Mouse (Mus musculus) E14TG2a.4 (cell line): ENCODE data around the gene Gprc5c.
A peak's percentile ranks its signal among the peaks of the same experiment; 100 is the strongest.

ENCODE experiments used
- H3K27me3 ChIP-seq: 2 replicates; pipeline ENCODE4 v1.6.1; 2014; ENCODE audit warnings: low read length, control low read depth; ENCODE audit not compliant: insufficient read depth
- H3K36me3 ChIP-seq: 2 replicates; pipeline ENCODE4 v1.6.1; 2014; ENCODE audit warnings: low read length, control low read depth; ENCODE audit not compliant: insufficient read depth
- H3K4me1 ChIP-seq: replicated peaks from 2 replicates; pipeline ENCODE4 v1.6.1; 2014; ENCODE audit warnings: low read depth, low read length, control low read depth
- H3K4me3 ChIP-seq: replicated peaks from 2 replicates; pipeline ENCODE4 v1.5.1; 2014; ENCODE audit warnings: mild to moderate bottlenecking, low read length
- H3K9me3 ChIP-seq: 2 replicates; pipeline ENCODE4 v1.6.1; 2014; ENCODE audit warnings: low read length, control low read depth
- CTCF ChIP-seq: conservative IDR thresholded peaks from 2 replicates; pipeline ENCODE4 v1.5.1; 2014; ENCODE audit warnings: low read length
- NANOG ChIP-seq: IDR thresholded peaks from 2 replicates; pipeline ENCODE4 v1.6.1; 2014; ENCODE audit warnings: borderline replicate concordance, low read length, mixed read lengths
- POU5F1 ChIP-seq: IDR thresholded peaks from 2 replicates; pipeline ENCODE4 v1.6.1; 2014; ENCODE audit warnings: low read length, borderline replicate concordance

Gprc5c gene

DNA sequence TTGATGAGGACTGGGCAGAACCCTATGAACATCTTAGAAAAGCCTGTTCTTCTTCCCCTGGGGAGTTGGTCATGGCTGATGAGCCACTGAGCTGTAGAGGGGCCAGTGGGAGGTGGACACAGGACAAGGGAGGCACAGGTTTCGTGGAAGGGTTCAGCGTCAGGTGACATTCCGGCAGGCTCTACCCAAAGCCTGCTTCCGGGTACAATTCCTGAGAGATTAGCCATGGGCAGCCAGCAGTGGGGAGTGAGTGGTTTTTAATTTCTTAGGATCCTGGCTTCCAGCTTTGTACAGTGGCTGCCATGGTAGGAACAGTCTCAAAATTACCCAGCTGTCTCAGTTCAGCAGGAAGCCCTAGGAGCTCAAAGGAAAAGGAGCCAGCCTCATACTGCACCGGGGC is 3.9 kb upstream of the Gprc5c start:
- TF ChIP-seq CTCF: no peak
- no peak for TF ChIP-seq NANOG
- TF ChIP-seq POU5F1: no peak
- peaks cover 57% of the 10 kb centered on the region for H3K4me1 ChIP-seq
- H3K36me3 ChIP-seq: no peaks in the 10 kb centered on the region

GRCm38 (mm10) chr11:114849572-114849971 is 1.4 kb upstream of the Gprc5c start:
- Histone ChIP-seq H3K27me3 (peaks cover 56% of the 10 kb centered on the region), H3K9me3 (no peaks in the 10 kb centered on the region), H3K36me3 (no peaks in the 10 kb centered on the region), H3K4me3 (no peak overlapping the region), H3K4me1 (peaks cover 69% of the 10 kb centered on the region)
- TF ChIP-seq POU5F1 (no peak), CTCF (no peak), NANOG (no peak)

More for the DNA sequence above, 3.9 kb upstream of the Gprc5c start:
- no peak overlapping the region for H3K4me3 ChIP-seq
- 0 out of 2 replicates have a peak, but pooled peaks cover under 1% of the 10 kb centered on the region for H3K9me3 ChIP-seq
- peaks cover 46% of the 10 kb centered on the region for H3K27me3 ChIP-seq

DNA sequence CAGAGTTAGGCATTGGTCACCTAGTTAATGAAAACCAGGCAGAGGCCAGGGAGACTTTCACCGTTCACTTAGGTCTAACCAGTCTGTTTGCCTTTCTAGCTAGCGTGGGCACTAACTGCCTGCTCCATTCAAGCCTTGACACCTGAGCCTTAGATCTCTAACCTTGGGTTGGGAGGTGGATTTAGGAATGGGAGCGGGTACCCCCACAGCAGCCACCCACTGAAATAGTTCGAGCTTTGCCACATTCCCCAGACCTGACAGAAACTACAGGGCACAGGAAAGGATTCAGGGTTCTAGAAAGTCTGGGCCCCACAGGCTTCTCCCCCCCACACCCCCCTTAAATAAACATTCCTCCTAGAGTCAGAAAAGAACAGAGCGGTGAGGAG is 893 bp upstream of the Gprc5c start:
- no peak overlapping the region for H3K4me3 ChIP-seq
- no peak for TF ChIP-seq NANOG
- no peak for TF ChIP-seq CTCF
- TF ChIP-seq POU5F1: no peak

DNA sequence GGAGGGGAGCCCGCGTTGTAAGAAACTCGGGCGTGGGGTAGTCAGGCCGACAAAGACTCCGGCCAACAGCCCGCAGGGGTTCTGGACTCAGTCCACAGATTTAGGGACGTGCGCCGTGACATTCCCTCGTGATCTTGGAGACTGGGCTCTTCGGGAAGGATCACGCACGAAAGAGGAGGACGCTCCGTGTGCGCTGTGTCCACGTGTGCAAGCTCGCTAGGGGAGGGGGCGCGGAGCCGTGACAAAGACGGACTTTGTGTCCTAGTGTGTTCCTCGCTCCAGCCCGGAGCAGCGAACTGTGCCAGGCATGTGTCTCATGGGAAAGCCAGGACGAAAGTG is 286 bp downstream of the Gprc5c start:
- Histone ChIP-seq H3K9me3 (no peaks in the 10 kb centered on the region), H3K27me3 (peaks cover 61% of the 10 kb centered on the region), H3K4me3 (peak overlapping the region; percentile 86), H3K36me3 (no peaks in the 10 kb centered on the region), H3K4me1 (peaks cover 57% of the 10 kb centered on the region)
- TF ChIP-seq POU5F1: no peak
- no peak for TF ChIP-seq NANOG
- TF ChIP-seq CTCF: no peak

More for the DNA sequence above, 893 bp upstream of the Gprc5c start:
- H3K27me3 ChIP-seq: peaks cover 61% of the 10 kb centered on the region
- H3K4me1 ChIP-seq: peaks cover 68% of the 10 kb centered on the region
- no peaks in the 10 kb centered on the region for H3K9me3 ChIP-seq
- no peaks in the 10 kb centered on the region for H3K36me3 ChIP-seq

GRCm38 (mm10) chr11:114851608-114852310 is 807 bp downstream of the Gprc5c start:
- H3K27me3 ChIP-seq: peaks cover 61% of the 10 kb centered on the region
- no peaks in the 10 kb centered on the region for H3K36me3 ChIP-seq
- H3K4me1 ChIP-seq: peaks cover 52% of the 10 kb centered on the region
- peak overlapping the region; percentile 86 for H3K4me3 ChIP-seq
- TF ChIP-seq NANOG: no peak
- TF ChIP-seq POU5F1: no peak
- TF ChIP-seq CTCF: no peak
- H3K9me3 ChIP-seq: no peaks in the 10 kb centered on the region

DNA sequence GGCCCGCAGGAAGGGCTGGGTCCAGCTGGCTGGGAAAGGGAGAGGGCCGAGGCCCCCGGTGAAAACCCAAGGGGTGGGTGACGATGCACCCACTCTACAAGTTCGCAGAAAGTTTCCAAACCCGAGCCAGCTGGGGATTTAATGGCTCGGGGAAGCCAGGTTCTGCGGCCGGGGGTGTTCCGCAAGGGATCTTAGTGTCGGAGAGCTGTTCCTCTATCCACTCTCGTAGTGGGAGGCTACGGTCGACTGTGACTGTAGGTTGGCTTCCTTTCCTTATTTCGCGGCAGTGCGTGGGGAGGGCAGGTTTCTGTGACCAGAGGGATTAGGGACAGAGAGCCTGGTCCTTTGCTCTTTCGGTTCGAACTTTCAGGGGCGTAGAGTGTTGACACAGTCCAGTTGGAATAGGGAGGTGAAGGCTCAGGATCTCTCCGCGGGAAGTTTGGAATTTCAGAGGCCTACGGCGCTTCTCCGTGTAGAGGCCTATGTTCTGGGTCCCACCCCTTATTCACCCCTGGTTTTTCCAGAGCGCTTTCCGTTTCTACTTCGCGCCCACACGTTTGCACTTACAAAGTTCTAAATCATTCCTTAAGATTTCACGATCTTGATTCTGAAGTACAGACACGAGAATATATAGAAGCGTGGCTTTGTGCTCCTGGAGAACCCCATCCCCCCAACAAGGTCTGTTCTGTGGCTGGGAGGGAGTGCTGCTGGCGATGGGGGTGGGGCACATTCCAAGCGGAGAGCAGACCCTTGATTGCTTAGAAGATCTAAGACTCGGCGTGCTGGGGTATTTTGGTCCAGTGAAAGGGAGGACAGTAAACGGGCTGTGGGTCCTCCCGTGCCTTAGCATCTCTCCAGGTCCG is 1.6 kb downstream of the Gprc5c start:
- TF ChIP-seq NANOG (no peak), CTCF (no peak), POU5F1 (no peak)
- Histone ChIP-seq H3K4me1 (peaks cover 47% of the 10 kb centered on the region), H3K9me3 (no peaks in the 10 kb centered on the region), H3K4me3 (peak overlapping the region; percentile 86), H3K27me3 (peaks cover 57% of the 10 kb centered on the region), H3K36me3 (no peaks in the 10 kb centered on the region)

GRCm38 (mm10) chr11:114853174-114853838 is 2.4 kb downstream of the Gprc5c start:
- H3K4me3 ChIP-seq: peak overlapping the region; percentile 86
- peaks cover 47% of the 10 kb centered on the region for H3K4me1 ChIP-seq
- no peaks in the 10 kb centered on the region for H3K9me3 ChIP-seq
- no peaks in the 10 kb centered on the region for H3K36me3 ChIP-seq
- peaks cover 50% of the 10 kb centered on the region for H3K27me3 ChIP-seq
- no peak for TF ChIP-seq NANOG

DNA sequence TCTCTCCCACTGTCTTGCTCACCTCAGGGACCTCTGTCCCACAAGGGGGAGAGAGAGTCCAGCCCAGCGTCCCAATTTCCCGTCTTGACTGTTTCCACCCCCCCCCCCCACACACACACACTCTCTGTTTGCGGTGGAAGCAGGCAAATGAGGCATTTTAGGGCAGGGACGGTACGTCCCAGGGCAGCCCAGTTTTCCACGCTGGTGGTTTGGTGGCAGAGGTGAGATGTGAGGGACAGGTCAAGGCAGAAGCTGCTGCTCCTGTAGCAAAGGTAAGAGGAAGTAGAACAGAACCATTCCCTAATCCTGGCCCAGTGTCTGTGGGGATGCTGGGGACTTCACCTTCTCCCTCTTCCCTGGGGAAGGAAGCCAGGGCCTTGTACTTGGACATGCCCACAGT is 3.6 kb downstream of the Gprc5c start:
- H3K9me3 ChIP-seq: no peaks in the 10 kb centered on the region
- TF ChIP-seq POU5F1: no peak
- no peak for TF ChIP-seq CTCF
- no peak overlapping the region for H3K4me3 ChIP-seq

More for the DNA sequence above, 3.6 kb downstream of the Gprc5c start:
- Histone ChIP-seq H3K27me3 (peaks cover 38% of the 10 kb centered on the region), H3K4me1 (peaks cover 43% of the 10 kb centered on the region), H3K36me3 (no peaks in the 10 kb centered on the region)
